Mouse (Mus musculus) right cerebral cortex, postnatal 10 days (tissue): ENCODE results near the gene Adh5.

Experiments used
- DNase-seq, 2 experiments: peaks; one replicate each; pipeline ENCODE4 v3.0.0; 2021; ENCODE audit warnings: low spot score in 2 of 2

The Adh5 gene

GRCm38 (mm10) chr3:138442612-138443464 is at the start of gene Adh5:
Gene Adh5 (plus strand): TSS chr3:138443093.
- DNase-seq: peak; percentile 94 to 95

DNA sequence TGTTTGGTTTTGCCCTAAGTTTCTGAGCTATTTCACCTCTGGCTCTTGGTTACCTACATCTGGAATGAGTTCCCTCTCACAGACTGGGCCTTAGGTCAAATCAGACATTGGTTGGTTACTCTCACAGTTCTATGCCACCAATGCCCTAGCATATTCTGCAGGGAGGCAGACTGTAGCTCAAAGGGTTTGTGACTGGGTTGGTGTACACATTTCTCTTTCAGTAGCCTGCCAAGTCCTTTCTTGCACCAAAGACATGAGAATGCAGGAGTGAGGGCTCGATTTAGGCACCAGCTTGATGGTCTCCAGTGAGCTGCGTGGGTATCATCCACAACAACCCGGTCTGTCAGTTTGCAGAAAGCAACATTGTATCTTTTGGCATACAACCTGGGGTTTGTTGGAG is 38.0 kb upstream of the Adh5 start:
- DNase-seq: no peak

DNA sequence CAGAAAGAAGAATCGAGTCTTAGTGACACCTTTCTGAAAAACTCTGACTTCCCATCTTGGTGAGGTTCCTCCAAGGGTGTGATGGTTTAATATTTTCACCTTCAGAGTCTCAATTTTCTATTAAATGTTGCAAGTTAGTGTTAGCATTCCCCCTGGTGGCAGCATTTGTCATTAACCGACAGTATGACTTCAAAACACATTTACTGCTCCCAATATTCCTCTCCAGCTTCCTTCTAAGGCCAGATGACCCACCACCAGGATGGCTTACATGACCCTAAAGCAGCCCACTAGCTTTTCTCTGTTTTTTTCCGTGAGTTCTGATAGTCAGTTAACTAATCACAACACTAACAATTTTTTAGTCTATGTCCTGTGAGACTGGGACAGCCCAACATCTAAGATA is 37.6 kb upstream of the Adh5 start:
- DNase-seq: peak; percentile 38 to 70

GRCm38 (mm10) chr3:138405840-138406239 is 37.1 kb upstream of the Adh5 start:
- no peak for DNase-seq

GRCm38 (mm10) chr3:138407920-138408319 is 35.0 kb upstream of the Adh5 start:
- no peak for DNase-seq

GRCm38 (mm10) chr3:138409585-138409984 is 33.3 kb upstream of the Adh5 start:
- DNase-seq: no peak

- DNase-seq: no peak
Observed at GRCm38 (mm10) chr3:138410211-138410610, 32.7 kb upstream of the Adh5 start.

DNA sequence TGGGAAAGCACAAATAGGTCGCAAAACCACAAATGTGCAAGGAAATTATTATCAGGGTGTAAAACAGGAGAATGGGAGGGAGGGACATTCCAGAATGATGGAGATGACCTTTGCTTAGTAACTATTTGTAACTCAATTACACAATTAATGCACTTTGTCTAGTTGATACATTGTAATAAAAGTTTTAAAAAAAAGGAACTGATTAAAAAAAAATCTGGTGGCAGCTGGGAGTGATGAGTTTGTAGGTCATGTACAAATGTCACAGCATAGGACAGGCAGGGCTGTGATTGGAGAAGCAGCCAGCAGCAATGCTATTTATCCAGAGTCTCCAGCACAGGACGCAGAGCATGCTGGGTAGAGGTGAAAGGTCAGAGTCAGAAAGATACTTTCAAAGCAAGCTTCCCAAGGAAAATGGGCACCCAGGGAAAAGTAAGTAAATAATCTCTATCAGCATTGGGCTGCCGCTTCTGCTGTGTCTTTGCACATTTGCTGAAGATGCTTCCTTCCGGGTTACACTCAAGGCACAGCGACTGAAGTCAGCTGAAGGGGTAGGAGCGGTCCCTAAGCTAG is 27.7 kb upstream of the Adh5 start, which contains the start of gene Adh4:
Gene Adh4, plus strand, starts transcription at position 346 of the 570 bp plus-strand sequence.
- DNase-seq: no peak

DNA sequence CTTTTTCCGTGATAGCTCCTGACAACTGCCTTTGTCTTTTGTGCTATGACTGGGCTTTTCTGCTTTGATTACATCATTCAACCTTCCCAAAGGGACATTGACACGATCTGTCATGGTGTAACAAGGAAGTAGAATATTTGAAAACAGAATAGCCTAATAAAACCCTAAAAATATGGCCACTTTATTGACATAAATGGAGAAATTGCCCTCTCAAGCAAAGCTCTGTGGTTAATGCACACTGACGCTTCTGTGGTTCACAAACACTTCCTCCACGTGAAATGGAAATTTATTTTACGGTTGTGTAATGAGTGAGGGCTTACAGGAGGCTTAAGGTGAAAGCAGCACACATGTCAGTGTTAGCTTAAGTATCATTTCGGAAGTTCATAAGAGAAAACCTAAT is 23.5 kb upstream of the Adh5 start:
- DNase-seq: no peak

- no peak for DNase-seq
Observed at GRCm38 (mm10) chr3:138420385-138420784, 22.5 kb upstream of the Adh5 start.

GRCm38 (mm10) chr3:138423664-138424063 is 19.2 kb upstream of the Adh5 start:
- DNase-seq: no peak

- DNase-seq: no peak
Observed at GRCm38 (mm10) chr3:138424247-138424646, 18.6 kb upstream of the Adh5 start.

DNA sequence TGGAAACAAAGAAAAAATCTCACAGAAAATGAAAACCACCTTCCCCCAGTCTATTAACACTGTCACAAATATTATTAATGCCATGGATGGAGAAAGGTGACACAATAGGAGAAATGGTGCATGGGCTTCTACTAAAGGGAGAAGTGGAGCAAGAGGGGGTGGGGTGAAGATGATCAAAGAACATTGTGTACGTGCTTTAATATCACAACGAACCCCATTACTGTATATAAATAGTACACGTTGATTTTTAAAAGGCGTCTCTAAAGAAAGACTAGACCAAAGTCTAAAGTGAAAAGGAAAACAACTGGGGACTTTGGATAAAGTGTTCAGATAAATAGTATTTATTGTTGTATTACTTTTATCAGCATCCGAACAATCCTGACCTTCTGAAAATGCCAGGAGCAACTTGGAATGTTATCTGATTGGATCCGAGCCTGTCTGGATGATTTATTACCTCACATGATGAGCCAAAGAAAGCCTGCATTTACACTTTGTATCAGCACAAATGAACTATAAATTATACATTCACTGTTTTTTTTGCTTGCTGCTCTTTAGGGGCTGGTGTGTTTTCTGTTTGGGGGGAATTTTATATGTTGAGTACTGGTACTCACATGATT is 12.4 kb upstream of the Adh5 start:
- DNase-seq: no peak

DNA sequence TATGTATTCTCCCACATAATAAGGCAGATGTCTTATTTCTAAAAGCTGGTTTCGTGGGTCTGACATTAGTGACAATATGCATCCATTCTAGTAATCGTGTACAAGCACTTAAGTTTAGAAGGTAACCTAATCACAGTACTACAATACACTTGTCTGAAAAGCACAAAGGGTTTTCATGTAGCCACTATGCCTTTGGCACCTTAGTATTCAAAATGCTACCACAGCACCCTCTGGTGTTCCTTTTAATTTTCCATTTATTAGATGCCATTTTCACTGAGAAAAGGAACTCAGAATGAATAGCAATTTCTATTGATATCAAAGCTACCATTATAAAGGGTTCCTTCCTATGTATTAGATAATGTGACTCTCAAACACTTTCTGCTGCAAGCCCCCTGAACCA is 11.1 kb upstream of the Adh5 start:
- DNase-seq: no peak

DNA sequence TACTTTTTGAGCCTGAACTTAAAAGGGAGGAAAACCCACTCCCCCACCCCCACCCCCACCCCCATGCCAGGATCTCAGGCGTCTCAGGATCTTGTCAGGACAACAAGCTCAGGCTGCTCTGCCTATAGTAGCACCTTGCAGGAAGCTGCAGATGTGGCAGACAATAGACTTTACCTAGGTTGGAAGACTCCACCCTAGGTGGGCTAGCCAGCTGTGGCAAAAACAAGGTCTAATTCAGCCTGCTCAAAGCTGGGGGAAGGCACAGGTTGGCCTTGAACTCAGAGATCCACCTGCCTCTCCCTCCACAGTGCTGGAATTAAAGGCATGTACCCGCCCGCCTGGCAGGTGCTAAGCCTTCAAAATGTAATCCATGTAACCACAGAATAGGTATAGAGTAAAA is 4.2 kb upstream of the Adh5 start:
- no peak for DNase-seq

GRCm38 (mm10) chr3:138442203-138442602 is 690 bp upstream of the Adh5 start:
- DNase-seq: no peak

DNA sequence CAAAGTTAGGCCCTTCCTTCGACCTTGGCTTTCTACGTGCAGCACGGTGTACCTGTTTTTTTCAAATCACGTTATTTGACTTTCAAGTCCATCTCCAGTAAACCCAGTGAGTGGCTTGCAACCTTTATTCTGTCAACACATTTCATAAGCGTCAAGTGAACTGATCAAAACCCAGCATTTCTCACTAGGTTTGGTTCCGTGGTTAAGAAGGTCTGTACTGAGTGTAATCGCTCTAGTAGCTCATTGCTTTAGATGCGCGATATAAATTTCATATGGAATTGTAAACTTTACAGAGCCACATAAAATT is 525 bp downstream of the Adh5 start:
- DNase-seq: no peak

GRCm38 (mm10) chr3:138448077-138448860 is 5.4 kb downstream of the Adh5 start:
- no peak for DNase-seq

DNA sequence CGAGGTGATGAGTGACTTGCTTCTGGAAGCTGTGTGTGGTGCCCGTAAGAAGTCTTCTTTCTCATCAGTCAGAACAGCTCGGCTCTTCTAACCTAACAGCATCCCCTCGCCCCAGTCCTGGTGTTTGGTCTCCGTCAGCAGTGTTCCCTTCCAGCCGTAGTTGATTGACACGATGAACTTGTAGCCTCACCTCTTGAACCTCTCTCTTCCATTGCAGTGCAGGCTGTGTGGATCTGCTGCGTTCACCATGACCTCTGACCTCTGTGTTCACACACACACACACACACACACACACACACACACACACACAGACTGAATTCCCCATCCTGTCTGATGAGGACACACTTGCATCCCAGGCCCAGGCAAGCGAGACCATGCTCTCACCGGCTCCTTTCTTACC is 9.3 kb downstream of the Adh5 start:
- DNase-seq: no peak

DNA sequence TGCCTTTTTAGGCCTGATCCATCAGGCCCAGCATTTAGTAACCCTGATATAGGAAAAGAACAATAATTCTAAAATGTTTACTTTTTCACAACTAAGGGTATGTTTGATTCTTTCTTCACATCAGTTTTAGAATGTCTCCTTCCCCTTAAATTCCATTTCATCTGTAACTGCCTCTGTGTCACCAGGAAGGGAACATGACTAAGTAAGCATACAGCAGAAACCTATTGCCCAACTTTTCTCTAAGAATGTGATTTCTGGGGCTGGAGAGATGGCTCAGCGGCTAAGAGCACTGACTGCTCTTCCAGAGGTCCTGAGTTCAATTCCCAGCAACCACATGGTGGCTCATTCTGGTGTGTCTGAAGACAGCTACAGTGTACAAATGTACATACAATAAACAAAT is 11.3 kb downstream of the Adh5 start:
- no peak for DNase-seq

DNA sequence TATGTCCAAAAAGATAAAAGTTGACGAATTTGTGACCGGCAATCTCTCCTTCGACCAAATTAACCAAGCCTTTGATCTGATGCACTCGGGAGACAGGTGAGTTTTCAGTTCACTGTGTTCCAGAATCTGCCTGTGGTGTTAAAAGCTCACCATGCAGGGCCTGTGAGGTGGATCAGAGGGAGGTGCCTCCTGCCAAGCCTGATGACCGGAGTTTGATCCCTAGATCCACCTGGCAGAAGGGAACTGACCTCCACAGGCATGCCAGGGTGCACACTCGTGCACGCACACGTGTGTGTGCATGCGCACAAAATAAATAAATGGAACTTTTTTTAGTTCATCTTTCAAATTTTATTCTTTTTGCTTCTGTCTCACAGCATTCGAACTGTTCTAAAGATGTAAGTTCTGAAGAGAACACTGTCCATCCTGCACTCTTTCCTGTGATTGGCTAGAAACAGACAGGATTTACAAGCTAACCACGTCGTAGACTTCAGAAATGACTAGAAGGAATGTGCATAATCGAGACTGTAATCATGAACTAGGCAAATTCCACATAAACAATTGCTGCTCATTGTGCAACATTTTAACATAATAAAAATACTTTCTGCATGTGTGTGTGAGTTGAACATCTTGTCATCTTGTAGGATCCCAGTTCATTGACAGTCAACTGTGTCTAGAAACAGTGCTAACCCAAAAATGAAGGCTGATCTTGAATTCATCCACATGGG is 12.0 kb downstream of the Adh5 start:
- no peak for DNase-seq

GRCm38 (mm10) chr3:138458441-138458840 is 15.5 kb downstream of the Adh5 start:
- DNase-seq: no peak
